Mouse (Mus musculus): Measurements from ENCODE around the gene Arl15. TPM values are rescaled to one million over a fixed set of nuclear protein-coding genes. Genes with fewer than 3 reads are reported as not detected.

Gene Arl15
- polyA plus RNA-seq, 1 experiment from 2014 or later, result 19.7 TPM

DNA sequence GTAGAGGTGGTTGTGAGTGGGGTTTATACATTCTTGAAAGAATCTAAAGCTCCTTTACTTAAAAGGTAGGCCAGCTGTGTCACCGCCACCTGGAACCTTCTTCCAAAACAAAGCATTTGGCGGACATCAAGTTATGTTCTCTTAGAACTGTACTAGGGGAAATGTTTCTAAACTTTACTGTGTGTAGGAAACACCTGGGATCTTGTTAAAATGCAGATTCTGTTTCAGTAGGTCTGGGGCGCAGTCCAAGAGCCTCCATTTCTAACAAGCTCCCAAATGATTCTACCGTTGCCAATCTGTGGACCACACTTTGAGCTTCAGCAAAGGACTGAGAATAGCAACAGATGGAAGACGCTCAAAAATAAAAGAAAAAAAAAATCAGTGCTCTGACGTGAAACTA is 405.4 kb downstream of the Arl15 start:
- Histone ChIP-seq H3K4me3 (replicated peaks; ENCODE audit: low read length) (no peak overlapping the region), H3K4me1 (replicated peaks; ENCODE audit: control insufficient read depth, insufficient read depth, low read length) (peaks cover 2% of the 10 kb centered on the region), H3K9me3 (ENCODE audit: control insufficient read depth, low read length) (no peaks in the 10 kb centered on the region), H3K27me3 (replicated peaks; ENCODE audit: control insufficient read depth, insufficient read depth, low read length) (no peaks in the 10 kb centered on the region), H3K4me2 (ENCODE audit: low read length) (no peak overlapping the region), H3K27ac (ENCODE audit: low read length) (no peak overlapping the region), H3K36me3 (ENCODE audit: control insufficient read depth, insufficient read depth) (no peaks in the 10 kb centered on the region), H3K9ac (replicated peaks; ENCODE audit: low read depth, low read length) (no peak overlapping the region)
- WGBS, result 84% methylated on average over 6 of the region's 6 CpGs
- ATAC-seq, result no peak

DNA sequence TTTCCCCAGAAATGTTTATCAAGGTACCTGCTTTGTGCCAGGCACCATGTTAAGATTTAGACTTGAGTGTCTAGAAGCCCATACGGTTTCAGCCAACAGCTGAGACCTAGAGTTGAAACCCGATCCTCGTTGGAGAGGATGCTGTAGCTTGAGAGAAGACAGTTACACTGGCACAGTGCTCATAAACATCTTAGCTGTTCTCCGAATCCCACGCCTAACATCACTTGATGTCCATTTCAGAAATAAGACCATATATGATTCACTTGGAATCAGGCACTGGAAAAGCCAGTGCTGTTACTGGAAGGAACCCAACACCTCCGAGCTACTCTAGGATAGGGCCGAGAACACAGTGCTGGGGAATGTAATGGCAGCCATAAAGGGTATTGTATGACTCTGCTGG is 406.2 kb downstream of the Arl15 start:
- no peak for ATAC-seq
- 90% methylated on average over 7 of the region's 7 CpGs for WGBS
- H3K4me3 ChIP-seq (replicated peaks; ENCODE audit: low read length), result no peak overlapping the region
- no peak overlapping the region for H3K9ac ChIP-seq (replicated peaks; ENCODE audit: low read depth, low read length)
- no peaks in the 10 kb centered on the region for H3K27me3 ChIP-seq (replicated peaks; ENCODE audit: control insufficient read depth, insufficient read depth, low read length)
- H3K36me3 ChIP-seq (ENCODE audit: control insufficient read depth, insufficient read depth), result no peaks in the 10 kb centered on the region
- no peak overlapping the region for H3K27ac ChIP-seq (ENCODE audit: low read length)
- H3K4me1 ChIP-seq (replicated peaks; ENCODE audit: control insufficient read depth, insufficient read depth, low read length), result peaks cover 2% of the 10 kb centered on the region
- no peak overlapping the region for H3K4me2 ChIP-seq (ENCODE audit: low read length)
- no peaks in the 10 kb centered on the region for H3K9me3 ChIP-seq (ENCODE audit: control insufficient read depth, low read length)

GRCm38 (mm10) chr13:114202806-114203570 is 408.7 kb downstream of the Arl15 start:
- Histone ChIP-seq H3K36me3 (ENCODE audit: control insufficient read depth, insufficient read depth) (no peaks in the 10 kb centered on the region), H3K9me3 (ENCODE audit: control insufficient read depth, low read length) (no peaks in the 10 kb centered on the region), H3K27me3 (replicated peaks; ENCODE audit: control insufficient read depth, insufficient read depth, low read length) (no peaks in the 10 kb centered on the region), H3K27ac (ENCODE audit: low read length) (no peak overlapping the region), H3K4me3 (replicated peaks; ENCODE audit: low read length) (no peak overlapping the region), H3K9ac (replicated peaks; ENCODE audit: low read depth, low read length) (no peak overlapping the region), H3K4me1 (replicated peaks; ENCODE audit: control insufficient read depth, insufficient read depth, low read length) (peaks cover under 1% of the 10 kb centered on the region), H3K4me2 (ENCODE audit: low read length) (no peak overlapping the region)
- ATAC-seq, result no peak
- WGBS, result 90% methylated on average over 15 of the region's 15 CpGs

Other genes with a start within 250 kb of the Arl15 start
- gene Snx18, start 175.9 kb upstream of the Arl15 start, polyA plus RNA-seq (2015; fragmentation: Nextera tagmentation; extraction: Ambion mirVana), result 8.4 and 10.9 TPM in 2 replicates
- gene Hspb3, start 130.8 kb upstream of the Arl15 start, polyA plus RNA-seq (2015; fragmentation: Nextera tagmentation; extraction: Ambion mirVana), result 1.1 and 1.4 TPM in 2 replicates